Mouse (Mus musculus) yolk sac, embryonic 10.5 days (tissue): ENCODE measurements at regions not wholly inside any gene's neighbourhood (a gene's known extent, or its start where the extent isn't known, plus 50 kb on each side); places are given as distances from the start of the nearest gene placed in this dataset.

ENCODE experiments used
- DNase-seq: peaks from one replicate; pipeline ENCODE4 v3.0.0-alpha.2; 2017; ENCODE audit warnings: low spot score

- no peak for DNase-seq
Measured at GRCm38 (mm10) chr12:6211266-6211665, 835.8 kb upstream of the Klhl29 start.

- DNase-seq: no peak
Measured at GRCm38 (mm10) chr12:6189232-6189631, 813.8 kb upstream of the Klhl29 start.

GRCm38 (mm10) chr12:6168795-6169194 is 793.3 kb upstream of the Klhl29 start:
- no peak for DNase-seq

- no peak for DNase-seq
Measured at GRCm38 (mm10) chr12:6154287-6154686, 778.8 kb upstream of the Klhl29 start.

- no peak for DNase-seq
Measured at GRCm38 (mm10) chr12:6151476-6151875, 776.0 kb upstream of the Klhl29 start.

GRCm38 (mm10) chr12:6132451-6132850 is 757.0 kb upstream of the Klhl29 start:
- DNase-seq: no peak

- no peak for DNase-seq
Measured at GRCm38 (mm10) chr12:6119557-6119956, 744.1 kb upstream of the Klhl29 start.

GRCm38 (mm10) chr12:6115254-6115653 is 739.8 kb upstream of the Klhl29 start:
- DNase-seq: no peak

GRCm38 (mm10) chr12:6097295-6097694 is 721.8 kb upstream of the Klhl29 start:
- DNase-seq: no peak

GRCm38 (mm10) chr12:6087627-6088350 is 712.3 kb upstream of the Klhl29 start:
- no peak for DNase-seq

GRCm38 (mm10) chr12:6087071-6087470 is 711.6 kb upstream of the Klhl29 start:
- DNase-seq: no peak

- DNase-seq: no peak
Measured at GRCm38 (mm10) chr12:6046866-6047689, 671.6 kb upstream of the Klhl29 start.

GRCm38 (mm10) chr12:6046110-6046509 is 670.6 kb upstream of the Klhl29 start:
- no peak for DNase-seq

- DNase-seq: no peak
Measured at GRCm38 (mm10) chr12:6042326-6042725, 666.8 kb upstream of the Klhl29 start.

GRCm38 (mm10) chr12:6024111-6024510 is 648.6 kb upstream of the Klhl29 start:
- DNase-seq: no peak

GRCm38 (mm10) chr12:6022490-6022889 is 647.0 kb upstream of the Klhl29 start:
- no peak for DNase-seq

- DNase-seq: no peak
Measured at GRCm38 (mm10) chr12:6000961-6001360, 625.5 kb upstream of the Klhl29 start.

GRCm38 (mm10) chr12:5997366-5997765 is 621.9 kb upstream of the Klhl29 start:
- DNase-seq: no peak

GRCm38 (mm10) chr12:5996672-5997071 is 621.2 kb upstream of the Klhl29 start:
- DNase-seq: no peak

- DNase-seq: no peak
Measured at GRCm38 (mm10) chr12:5983937-5984610, 608.6 kb upstream of the Klhl29 start.

GRCm38 (mm10) chr12:5982096-5982495 is 606.6 kb upstream of the Klhl29 start:
- no peak for DNase-seq

GRCm38 (mm10) chr12:5975926-5976325 is 600.4 kb upstream of the Klhl29 start:
- DNase-seq: no peak

- DNase-seq: no peak
Measured at GRCm38 (mm10) chr12:5969556-5969955, 594.1 kb upstream of the Klhl29 start.
